In genomic region chr8:122550995-122551264, GRCm38 (mm10) we compare ENCODE assay signal across 8 mouse cellular contexts. TPM values are rescaled to one million over a fixed set of nuclear protein-coding genes. Genes with fewer than 3 reads are reported as not detected.
DNase-seq lines count a peak whose midpoint lies in the region; ATAC-seq and TF ChIP-seq lines count a peak whose summit lies in the region.

No protein-coding gene starts in this region.

- H3K9me3 ChIP-seq in heart, embryonic 15.5 days (replicated peaks) = no peaks in the 10 kb centered on the region
- H3K9me3 ChIP-seq in ES-E14 (ENCODE audit: control insufficient read depth, insufficient read depth, low read depth, low read length) = no peaks in the 10 kb centered on the region
- no peaks in the 10 kb centered on the region for H3K9me3 ChIP-seq in forebrain, postnatal 0 days (ENCODE audit: low read length)

- intact Hi-C loops in left cerebral cortex, postnatal 14 days (cut with DNase I) = loop anchor here (1.0 kb wide), 1 partner anchor 50 kb away; no protein-coding TSS in a partner anchor

- H3K27ac ChIP-seq in heart, embryonic 15.5 days = peak overlapping the region; percentile 85
- H3K27ac ChIP-seq in ES-E14 (ENCODE audit: insufficient read depth, low read depth, low read length, poor library complexity, severe bottlenecking) = 0 out of 2 replicates have a peak overlapping the region, but pooled peaks have one; percentile 27
- H3K27ac ChIP-seq in forebrain, postnatal 0 days (ENCODE audit: low read depth, low read length) = 0 out of 2 replicates have a peak overlapping the region, but pooled peaks have one; percentile 15

- no peaks in the 10 kb centered on the region for H3K36me3 ChIP-seq in heart, embryonic 15.5 days
- peaks cover 3% of the 10 kb centered on the region; the same call in 1 of the 2 replicates for H3K36me3 ChIP-seq in ES-E14 (ENCODE audit: control insufficient read depth, insufficient read depth, low read length, poor library complexity, severe bottlenecking)
- no peaks in the 10 kb centered on the region for H3K36me3 ChIP-seq in forebrain, postnatal 0 days (ENCODE audit: insufficient read depth)

- H3K4me1 ChIP-seq in heart, embryonic 15.5 days (replicated peaks) = peaks cover 46% of the 10 kb centered on the region
- peaks cover 4 to 35% of the 10 kb centered on the region in 2 experiments; a peak in 3 of 4 replicates for H3K4me1 ChIP-seq in ES-E14 (ENCODE audit: control insufficient read depth in 2 of 2, insufficient read depth in 2 of 2, low read length in 2 of 2, poor library complexity in 1 of 2)
- H3K4me1 ChIP-seq in forebrain, postnatal 0 days (ENCODE audit: insufficient read depth) = no peaks in the 10 kb centered on the region

- under 1% methylated on average over 38 of the region's 43 CpGs for WGBS in heart, embryonic 15.5 days
- WGBS in forebrain, postnatal 0 days = 4% methylated on average over 21 of the region's 43 CpGs

- peak overlapping the region; percentile 84 for H3K9ac ChIP-seq in heart, embryonic 15.5 days
- peak overlapping the region; percentile 97 for H3K9ac ChIP-seq in ES-E14 (ENCODE audit: insufficient read depth, low read depth, low read length, poor library complexity, severe bottlenecking)
- H3K9ac ChIP-seq in forebrain, postnatal 0 days = peak overlapping the region; percentile 56

- no peak for TF ChIP-seq CTCF in forebrain, postnatal 0 days (IDR thresholded peaks at IDR 0.05; ENCODE audit: low read depth)

- in situ Hi-C loops in ES-E14 (cut with MboI; ENCODE audit: low sequenced_read_pairs in 2 of 2, unreplicated experiment in 2 of 2) = no loop called here

- H3K4me3 ChIP-seq in heart, embryonic 15.5 days = peak overlapping the region; percentile 79
- peak overlapping the region; percentile 87 to 92 for H3K4me3 ChIP-seq in ES-E14 (ENCODE audit: insufficient read depth in 1 of 2, low read depth in 1 of 2, low read length in 2 of 2, poor library complexity in 1 of 2, severe bottlenecking in 1 of 2)
- H3K4me3 ChIP-seq in forebrain, postnatal 0 days (ENCODE audit: low read depth, low read length) = peak overlapping the region; percentile 54

- peak; percentile 14 for ATAC-seq in heart, embryonic 15.5 days (replicated peaks; ENCODE audit: insufficient number of reproducible peaks, insufficient read depth, low FRiP score, low read depth)
- ATAC-seq in forebrain, postnatal 0 days = peak; percentile 14; the same call in 1 of the 2 replicates
- ATAC-seq in megakaryocyte, adult 5-6 weeks (ENCODE audit: poor library complexity, severe bottlenecking) = peak; percentile 1; the same call in 1 of the 2 replicates

- H3K4me2 ChIP-seq in heart, embryonic 15.5 days = peak overlapping the region; percentile 95
- peak overlapping the region; percentile 88 for H3K4me2 ChIP-seq in forebrain, postnatal 0 days (ENCODE audit: low read depth)

- DNase-seq in heart, adult 8-10 months (ENCODE audit: low spot score) = no peak
- DNase-seq in ES-E14 (ENCODE audit: low read depth, low spot score) = no peak
- DNase-seq in forebrain, postnatal 0 days = no peak
- DNase-seq in cerebellum, adult 9-10 months = no peak
- DNase-seq in left cerebral cortex, postnatal 14 days (ENCODE audit: low spot score in 2 of 2) = no peak
- no peak for DNase-seq in thymus, postnatal 14 days

- no peaks in the 10 kb centered on the region for H3K27me3 ChIP-seq in heart, embryonic 15.5 days
- peaks cover 15% of the 10 kb centered on the region for H3K27me3 ChIP-seq in forebrain, postnatal 0 days (ENCODE audit: insufficient read depth, low read length)

TF ChIP-seq in ES-E14, 5 proteins besides CTCF, POLR2A, EP300 and RAD21:
- TF ChIP-seq MAFK (IDR thresholded peaks at IDR 0.05; ENCODE audit: insufficient read depth, low read depth, low read length) (no peak), CHD2 (IDR thresholded peaks at IDR 0.05; ENCODE audit: low read depth, low read length) (no peak), HCFC1 (IDR thresholded peaks at IDR 0.05; ENCODE audit: borderline replicate concordance, insufficient read depth, low read length) (no peak), ZNF384 (IDR thresholded peaks at IDR 0.05; ENCODE audit: low read depth, low read length) (no peak), ZC3H11A (IDR thresholded peaks at IDR 0.05; ENCODE audit: borderline replicate concordance, low read depth, low read length) (no peak)

RNA-seq across cellular contexts. Expression of gene Piezo1, which starts 0.2 kb away (rescaled TPM):
- 11.5 and 13.9 TPM in 2 replicates for polyA plus RNA-seq in heart, embryonic 15.5 days (2015; fragmentation: Nextera tagmentation; extraction: Ambion mirVana)
- total RNA-seq in heart, adult 8-10 months (2022) = 10 to 100 TPM; 13.2 to 17.4 (median 13.7) TPM
- 204 and 335 TPM in 2 replicates for total RNA-seq in ES-E14 (2012; rRNA removed)
- 11.6 and 15.1 TPM in 2 replicates for total RNA-seq in forebrain, postnatal 0 days (2014; rRNA removed)
- 1.2 and 1.4 TPM in 2 replicates for polyA plus RNA-seq in forebrain, postnatal 0 days (2015; fragmentation: Nextera tagmentation; extraction: Ambion mirVana)
- total RNA-seq in megakaryocyte, adult 5-6 weeks (2015) = 27.4 and 34.6 TPM in 2 replicates
- 30.0 and 35.9 TPM in 2 replicates for total RNA-seq in megakaryocyte, adult 5-6 weeks (2017)
- 10 to 100 TPM; 10.1 to 12.2 TPM for total RNA-seq in left cerebral cortex, postnatal 14 days (2021)

RNA-seq across cellular contexts. Expression of gene Cdt1, which starts 16.9 kb away (rescaled TPM):
- polyA plus RNA-seq in heart, embryonic 15.5 days (2015; fragmentation: Nextera tagmentation; extraction: Ambion mirVana) = 24.5 and 28.4 TPM in 2 replicates
- total RNA-seq in heart, adult 8-10 months (2022) = 1 to 10 TPM; 1.9 to 2.4 (median 2.2) TPM
- total RNA-seq in ES-E14 (2012; rRNA removed) = 139 and 168 TPM in 2 replicates
- total RNA-seq in forebrain, postnatal 0 days (2014; rRNA removed) = 11.5 and 14.9 TPM in 2 replicates
- 6.1 and 6.5 TPM in 2 replicates for polyA plus RNA-seq in forebrain, postnatal 0 days (2015; fragmentation: Nextera tagmentation; extraction: Ambion mirVana)
- total RNA-seq in megakaryocyte, adult 5-6 weeks (2015) = 41.7 and 41.9 TPM in 2 replicates
- total RNA-seq in megakaryocyte, adult 5-6 weeks (2017) = 28.4 and 34.1 TPM in 2 replicates
- total RNA-seq in left cerebral cortex, postnatal 14 days (2021) = 1 to 10 TPM; 2.2 to 3.5 TPM

RNA-seq across cellular contexts. Expression of gene Aprt, which starts 25.8 kb away (rescaled TPM):
- 163 and 208 TPM in 2 replicates for polyA plus RNA-seq in heart, embryonic 15.5 days (2015; fragmentation: Nextera tagmentation; extraction: Ambion mirVana)
- total RNA-seq in heart, adult 8-10 months (2022) = 10 to 100 TPM; 39.5 to 50.6 (median 44.3) TPM
- 400 and 412 TPM in 2 replicates for total RNA-seq in ES-E14 (2012; rRNA removed)
- total RNA-seq in forebrain, postnatal 0 days (2014; rRNA removed) = 132 and 163 TPM in 2 replicates
- 226 and 260 TPM in 2 replicates for polyA plus RNA-seq in forebrain, postnatal 0 days (2015; fragmentation: Nextera tagmentation; extraction: Ambion mirVana)
- 272 and 308 TPM in 2 replicates for total RNA-seq in megakaryocyte, adult 5-6 weeks (2015)
- total RNA-seq in megakaryocyte, adult 5-6 weeks (2017) = 132 and 149 TPM in 2 replicates
- 10 to 100 TPM; 73.7 to 81.1 TPM for total RNA-seq in left cerebral cortex, postnatal 14 days (2021)

Comparison
In these comparisons a context has a peak if more than half of its experiments do, and no peak if none do; other contexts are left out.
1. H3K27ac ChIP-seq: peak in every context shown above with its lines; median percentile 85 in heart, embryonic 15.5 days; 27 in ES-E14; 15 in forebrain, postnatal 0 days.